Mouse (Mus musculus) 3134 (cell line): Measurements from ENCODE around the gene Gria1.
A peak's percentile ranks its signal among the peaks of the same experiment; 100 is the strongest.

Source experiments
- DNase-seq: peaks from one replicate; pipeline ENCODE4 v3.0.0-alpha.2; 2011; ENCODE audit warnings: low spot score; ENCODE audit not compliant: insufficient read length; ENCODE audit errors: extremely low read depth

Gene Gria1

DNA sequence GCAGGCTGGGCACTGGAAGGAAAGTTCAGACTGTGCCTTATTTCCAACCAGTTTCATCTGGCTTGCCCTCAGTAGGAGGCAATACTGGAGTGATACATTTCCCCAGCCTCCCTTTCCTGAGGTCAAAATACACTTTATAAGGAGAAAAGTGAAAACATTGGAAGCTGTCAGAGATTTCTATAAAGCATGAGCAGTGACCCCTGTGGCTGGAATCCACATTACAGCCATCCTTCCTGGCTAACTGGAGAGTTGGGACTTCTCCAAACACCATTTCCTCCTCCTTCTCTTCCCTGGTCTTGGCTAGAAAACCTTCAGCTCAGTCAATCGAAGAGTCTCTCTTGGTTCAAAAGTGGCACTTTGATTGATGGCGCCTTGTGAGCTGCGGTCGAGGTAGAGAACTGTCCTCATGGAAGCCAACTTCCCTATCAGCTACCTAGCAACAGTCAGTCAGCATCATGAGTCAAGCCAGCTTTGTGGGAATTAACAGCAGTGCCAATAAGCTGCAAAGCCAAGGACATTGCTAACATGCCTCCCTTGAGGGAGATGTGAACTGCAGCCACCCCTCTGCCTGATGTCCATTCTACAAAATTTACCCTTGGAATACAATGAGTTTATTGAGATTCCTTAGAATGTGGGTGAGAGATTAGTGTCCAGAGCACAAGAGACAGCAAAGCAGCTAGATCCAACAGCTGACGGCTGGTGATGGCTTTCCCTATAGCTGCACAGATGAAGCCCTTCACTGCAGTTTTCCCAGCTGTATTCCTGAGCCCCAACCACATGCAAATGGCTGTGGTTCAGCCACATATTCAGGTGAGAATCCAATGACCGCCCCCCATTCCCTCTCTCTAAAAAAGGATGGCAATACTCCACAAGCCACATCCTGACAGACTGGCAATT, 40.7 kb downstream of the Gria1 start:
- DNase-seq = peak; percentile 13

- DNase-seq = no peak
These were observed 51.3 kb downstream of the Gria1 start for GRCm38 (mm10) chr11:57062441-57062840.

- no peak for DNase-seq
These were observed 59.2 kb downstream of the Gria1 start for GRCm38 (mm10) chr11:57070196-57070901.

GRCm38 (mm10) chr11:57072171-57072570, 61.0 kb downstream of the Gria1 start:
- no peak for DNase-seq

DNA sequence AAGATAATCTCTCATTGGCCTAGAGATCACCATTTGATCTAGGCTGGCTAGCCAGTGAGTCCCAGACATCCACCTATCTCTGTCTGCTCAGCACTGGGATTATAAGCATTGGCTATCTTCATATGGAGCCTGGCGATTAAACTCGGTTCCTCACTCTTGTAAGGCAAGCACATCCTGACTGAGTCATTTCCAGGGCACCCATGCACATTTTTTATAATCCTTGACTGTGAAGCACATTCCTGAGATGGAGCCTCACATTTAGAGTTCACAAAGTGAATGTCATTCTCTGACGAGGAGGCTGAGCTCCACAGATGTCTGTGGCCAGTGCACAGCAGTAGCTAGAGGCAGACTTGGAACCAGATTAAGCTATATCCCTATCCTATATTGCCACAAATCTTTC, 68.2 kb downstream of the Gria1 start:
- no peak for DNase-seq

DNA sequence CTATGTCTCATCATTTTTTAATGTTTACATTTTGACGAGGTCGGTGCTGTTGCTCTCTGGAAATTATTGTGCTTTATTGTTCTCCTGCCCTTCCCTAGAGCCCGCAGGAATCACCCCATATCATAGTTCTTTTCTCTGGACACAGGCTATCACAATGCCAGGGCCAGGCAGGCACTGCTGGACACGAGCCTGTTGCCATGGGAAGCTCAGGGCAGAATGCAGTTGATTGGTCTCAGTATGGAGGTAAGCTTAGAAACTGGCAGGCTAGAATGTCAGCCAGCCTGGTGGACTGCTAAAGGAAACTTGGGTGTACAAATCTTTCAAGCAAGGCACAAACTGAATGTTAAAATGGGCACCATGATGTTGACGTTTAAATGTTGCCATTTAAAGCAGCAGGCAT, 78.3 kb downstream of the Gria1 start:
- DNase-seq = no peak

GRCm38 (mm10) chr11:57090705-57091104, 79.5 kb downstream of the Gria1 start:
- DNase-seq = peak; percentile 18

DNA sequence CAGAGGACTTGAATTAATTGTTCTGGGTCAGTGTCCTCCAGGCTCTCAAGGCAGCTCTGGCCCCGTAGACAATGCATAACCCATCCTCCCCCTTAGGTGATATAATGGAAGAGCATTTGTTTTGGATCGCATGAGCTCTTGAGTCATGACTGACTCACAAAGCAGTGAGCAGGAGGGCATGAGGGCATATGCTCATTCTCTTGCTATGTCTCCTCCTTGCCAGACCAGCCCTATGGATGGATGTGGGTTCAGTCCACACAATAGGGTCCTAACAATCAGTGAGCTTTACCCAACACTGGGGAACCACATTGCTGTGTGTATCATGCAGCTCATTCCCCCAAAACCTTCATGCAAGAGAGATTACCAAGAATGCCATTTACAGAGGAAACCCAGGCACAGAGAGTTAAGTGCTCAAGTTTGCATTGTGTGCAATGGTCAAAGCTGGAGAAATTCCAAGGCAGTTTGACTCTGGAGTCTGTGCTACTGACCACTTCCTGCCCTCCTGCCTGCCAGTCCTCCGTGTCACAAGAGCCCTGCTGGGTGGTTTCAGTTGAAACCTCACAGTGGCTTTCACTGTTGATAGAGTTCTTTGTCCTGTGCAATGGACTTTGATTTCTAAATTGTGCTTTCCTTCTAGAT, 80.2 kb downstream of the Gria1 start:
- DNase-seq = peak; percentile 77

DNA sequence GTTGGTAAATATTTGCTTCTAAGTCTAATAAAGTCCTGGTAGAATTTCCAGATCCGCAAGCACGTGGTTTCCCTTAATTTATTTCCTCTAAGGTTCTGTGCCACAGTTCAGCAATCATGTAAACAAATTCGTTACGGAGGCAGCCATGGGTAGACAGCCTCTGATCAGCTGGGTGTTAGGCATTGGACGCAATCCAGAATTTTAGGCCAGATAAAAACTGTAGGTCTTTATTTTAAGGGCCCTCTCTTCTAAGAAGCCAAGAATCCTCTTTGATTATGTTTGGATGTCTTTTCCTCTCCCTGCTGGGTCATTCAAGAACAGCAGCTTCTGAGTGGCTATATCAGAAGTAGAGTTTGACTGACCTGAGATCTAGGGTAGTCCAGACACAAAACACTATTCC, 89.3 kb downstream of the Gria1 start:
- DNase-seq = no peak

DNA sequence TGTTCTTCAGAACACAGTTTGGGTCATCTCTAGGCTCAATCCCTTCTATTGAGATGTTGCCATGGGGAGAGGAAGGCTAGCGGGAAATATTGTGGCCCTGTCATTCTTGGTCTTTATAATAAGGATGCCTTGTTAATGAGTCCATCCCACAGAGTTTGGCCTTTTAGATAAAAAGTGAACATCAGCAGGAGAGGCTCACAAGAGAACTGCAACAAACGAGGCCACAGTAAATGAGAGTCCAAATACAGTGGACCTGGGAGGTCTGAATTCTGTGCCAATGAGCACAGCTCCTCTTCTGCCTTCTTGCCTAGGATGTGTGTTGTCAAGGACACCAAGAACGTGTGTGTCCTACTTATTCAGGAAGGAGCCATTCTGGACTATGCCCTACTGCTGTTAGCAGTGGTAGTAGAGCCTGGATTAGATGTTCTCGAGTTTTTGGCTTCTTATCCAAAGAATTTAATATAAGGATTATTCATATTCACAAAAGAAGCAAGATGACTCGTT, 92.6 kb downstream of the Gria1 start:
- no peak for DNase-seq

DNA sequence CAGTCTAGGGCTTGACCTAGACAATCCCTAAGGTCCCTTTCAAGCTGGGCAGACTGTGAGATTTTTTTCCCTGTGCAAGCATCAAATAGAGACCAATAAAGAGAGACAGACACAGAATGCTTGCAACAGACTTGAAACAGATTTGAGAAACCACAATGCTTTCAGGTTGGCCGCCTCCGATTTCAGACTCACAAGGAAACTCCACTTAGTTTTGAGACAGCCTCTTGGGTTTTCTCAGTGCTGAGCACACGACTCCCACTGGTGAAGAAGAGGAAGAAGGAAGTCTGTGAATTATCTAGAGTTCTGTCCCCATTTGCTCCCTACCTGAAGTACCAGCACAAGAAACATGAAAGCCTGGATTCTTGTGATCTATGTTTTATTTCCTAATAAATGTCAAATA, 94.5 kb downstream of the Gria1 start:
- no peak for DNase-seq

GRCm38 (mm10) chr11:57112386-57112785, 101.2 kb downstream of the Gria1 start:
- DNase-seq = no peak

- DNase-seq = no peak
These were observed 103.2 kb downstream of the Gria1 start for GRCm38 (mm10) chr11:57114410-57114809.

DNA sequence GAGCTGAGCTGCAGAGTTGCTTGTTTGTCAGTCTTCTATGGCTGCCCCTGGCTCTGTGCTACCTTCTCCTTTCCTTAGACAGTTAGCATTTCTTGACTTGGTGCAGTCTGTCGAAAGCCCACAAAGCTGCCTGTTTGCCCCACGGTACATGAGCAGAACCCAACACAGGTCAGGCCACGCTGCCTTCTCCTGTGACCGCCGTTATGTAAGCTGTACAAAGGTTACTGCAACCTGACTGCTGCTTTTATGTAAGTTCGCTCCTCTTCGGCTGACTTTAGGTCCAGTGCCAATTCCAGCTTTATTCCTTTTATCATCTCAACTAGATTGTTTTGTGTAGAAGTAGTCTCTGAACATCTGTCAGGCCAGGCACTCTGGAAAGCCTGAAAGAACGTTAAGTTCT, 115.9 kb downstream of the Gria1 start:
- DNase-seq = no peak

DNA sequence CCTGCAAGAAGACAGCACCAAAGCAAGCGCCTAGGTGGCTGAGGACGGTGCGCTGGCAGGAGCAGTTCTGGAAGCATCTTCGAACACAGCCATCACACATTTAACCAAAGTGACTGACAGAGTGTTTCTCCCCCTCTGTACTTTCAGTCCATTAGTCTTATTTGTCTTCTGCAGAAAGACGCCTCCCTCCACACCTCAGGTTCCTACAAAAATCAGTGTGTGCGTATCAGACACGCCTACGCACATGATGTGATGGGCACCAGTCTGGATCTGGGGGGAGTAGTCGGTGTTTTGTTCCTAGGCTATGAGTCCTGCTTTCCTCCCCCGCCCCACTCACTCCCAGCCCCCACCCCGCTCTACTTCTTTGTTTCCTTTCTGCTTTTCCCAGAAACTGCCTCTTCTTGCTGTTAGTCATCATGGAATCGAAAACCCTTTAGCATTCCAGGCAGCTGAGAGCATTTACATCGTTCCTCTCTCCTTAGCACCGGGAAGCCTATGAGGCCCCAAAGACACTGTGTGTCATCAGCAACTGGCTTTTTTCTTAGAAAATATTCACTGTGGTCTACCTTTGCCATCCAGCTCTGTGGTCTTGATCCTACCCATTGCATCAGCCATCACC, 129.1 kb downstream of the Gria1 start:
- no peak for DNase-seq

DNA sequence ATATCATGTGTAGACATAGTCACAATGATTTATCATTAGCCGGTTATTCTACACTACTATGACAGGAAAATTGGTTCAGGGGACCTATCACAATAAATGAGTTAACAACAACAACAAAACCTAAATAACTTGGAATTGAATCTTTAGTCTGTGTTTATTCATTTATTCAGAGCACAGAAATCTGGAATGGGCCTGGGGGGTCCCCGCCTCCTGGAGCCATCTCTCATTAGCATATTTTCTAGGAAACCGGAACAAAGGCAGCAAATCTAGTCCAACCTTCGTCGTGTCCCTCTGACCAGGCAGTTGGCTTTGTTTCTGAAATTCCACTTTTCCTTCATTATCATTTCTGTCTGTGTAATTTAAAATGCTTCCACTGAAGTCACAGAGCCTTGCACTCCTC, 132.5 kb downstream of the Gria1 start:
- no peak for DNase-seq

DNA sequence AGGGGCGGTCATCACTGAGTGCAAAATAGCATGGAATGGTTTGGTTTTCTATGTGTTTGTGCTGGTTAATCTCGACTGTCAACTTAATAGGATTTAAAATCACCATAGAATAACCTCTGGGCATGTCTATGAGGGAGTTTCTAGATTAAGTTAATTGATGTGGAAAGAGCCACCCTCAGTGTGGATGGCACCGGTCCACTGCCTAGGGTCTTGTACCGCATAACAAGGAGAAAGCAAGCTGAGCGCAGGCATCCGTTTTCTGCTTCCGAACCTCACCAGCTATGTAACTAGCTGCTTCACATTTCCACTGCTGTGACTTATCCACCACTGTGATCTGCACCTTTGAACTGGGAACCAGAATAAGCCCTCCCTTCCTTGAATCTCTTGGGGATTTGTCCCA, 134.0 kb downstream of the Gria1 start:
- DNase-seq = no peak

GRCm38 (mm10) chr11:57145704-57146103, 134.5 kb downstream of the Gria1 start:
- DNase-seq = no peak

DNA sequence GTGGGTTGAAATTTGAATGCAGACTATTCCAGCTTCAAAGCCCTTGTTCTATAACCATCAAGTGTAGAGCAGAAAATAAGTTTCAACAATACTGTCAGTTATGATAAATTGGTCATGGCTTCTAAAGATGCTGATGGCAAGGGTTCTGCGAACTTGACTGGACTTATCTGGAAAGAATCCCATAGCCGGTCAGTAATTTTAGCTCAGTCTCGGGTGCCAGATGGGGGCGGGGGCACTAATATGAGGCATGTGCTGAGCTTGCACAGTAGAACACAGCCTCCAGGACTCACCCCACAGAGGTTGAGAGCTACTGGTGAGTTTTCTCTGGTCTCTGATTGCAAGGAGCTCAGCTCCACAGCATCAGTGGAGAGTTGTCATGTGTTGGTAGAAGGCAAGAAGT, 140.5 kb downstream of the Gria1 start:
- DNase-seq = no peak

DNA sequence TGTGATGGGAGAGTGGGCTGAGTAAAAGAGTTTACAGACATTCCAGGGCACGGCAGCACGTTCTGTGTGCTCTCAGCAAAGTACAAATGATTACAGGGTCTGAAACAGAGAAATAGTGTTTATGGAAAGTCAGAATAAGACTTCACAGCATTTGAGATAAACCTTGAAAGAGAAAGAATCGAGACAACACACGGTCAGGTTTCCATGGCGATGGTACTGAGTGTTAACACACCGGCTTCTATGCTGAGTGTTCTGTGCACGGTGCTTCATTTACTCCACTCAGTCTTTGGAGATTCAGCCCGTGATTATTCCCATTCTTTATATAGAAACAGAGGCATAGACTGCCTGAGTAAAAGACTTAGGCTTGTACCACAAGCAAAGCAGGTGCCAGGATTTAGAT, 143.8 kb downstream of the Gria1 start:
- DNase-seq = no peak

DNA sequence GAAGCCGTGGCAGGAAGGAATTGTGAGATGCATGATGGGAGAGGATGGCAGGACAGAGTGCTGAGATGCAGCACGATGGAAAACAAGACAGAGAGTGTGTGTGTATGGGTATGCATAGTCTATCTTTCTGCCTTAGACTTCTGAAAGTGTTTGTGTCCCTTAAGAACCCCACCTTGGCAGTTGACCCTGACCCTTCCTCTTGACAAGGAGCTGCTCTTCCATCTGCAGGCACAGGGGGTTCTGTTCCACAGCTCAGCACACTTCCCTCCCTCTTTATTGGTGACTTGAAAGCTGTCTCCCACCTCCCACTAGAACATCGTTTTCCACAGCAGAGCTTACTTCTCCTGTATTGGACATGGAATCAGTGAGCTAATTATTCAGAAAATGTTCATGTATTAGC, 148.2 kb downstream of the Gria1 start:
- DNase-seq = no peak
